1 mouse cellular context compared by ENCODE assay signal in the genomic region with DNA sequence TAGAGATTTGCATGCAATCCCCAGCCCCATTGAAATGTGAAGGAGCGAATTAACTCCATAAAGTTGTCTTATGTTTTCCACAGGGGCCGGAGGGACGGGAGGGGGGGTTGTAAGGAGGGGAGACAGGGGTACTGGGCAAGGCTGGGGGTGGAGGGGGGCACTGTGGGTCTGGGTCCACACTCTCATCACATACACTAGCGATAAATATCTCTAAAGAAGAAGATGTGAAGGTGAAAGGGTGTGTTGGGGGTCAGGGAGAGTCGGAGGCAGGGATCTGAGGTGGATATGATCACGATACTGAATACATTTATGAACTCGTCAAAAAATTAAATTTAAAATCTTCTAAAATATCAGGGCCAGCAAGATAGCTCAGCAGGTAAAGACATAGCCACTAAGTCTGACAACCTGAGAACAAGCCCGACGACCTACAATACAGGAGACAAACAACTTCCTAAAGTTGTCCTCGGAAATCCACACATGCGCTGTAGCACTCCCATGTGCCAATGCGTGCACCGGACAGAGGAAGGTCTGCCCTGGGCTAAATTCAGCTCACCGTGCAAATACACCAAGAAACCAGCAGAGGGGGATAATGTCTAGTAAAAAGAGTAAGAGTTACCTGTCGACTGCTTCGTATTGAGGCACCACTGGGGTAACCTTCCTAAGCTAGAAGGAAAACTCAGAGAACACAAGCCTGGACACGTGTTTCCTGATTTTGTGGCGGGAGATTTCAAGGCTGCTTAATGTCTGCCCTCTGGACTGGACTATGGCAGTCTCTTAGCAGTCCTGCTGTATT.
TF ChIP-seq lines count a peak whose summit lies in the region.

No protein-coding gene starts in this region.

TF ChIP-seq in CH12.LX, 34 proteins besides CTCF, POLR2A, EP300 and RAD21 (continued from another document):
- TF ChIP-seq ELF1 (IDR thresholded peaks at IDR 0.05; ENCODE audit: low read depth, low read length) (peak; percentile 71), ETS1 (conservative IDR thresholded peaks at IDR 0.05; ENCODE audit: low read depth, low read length) (0 out of 2 replicates have a peak, but pooled peaks have one; percentile 19), RCOR1 (conservative IDR thresholded peaks at IDR 0.05; ENCODE audit: low read depth, low read length) (no peak), JUN (IDR thresholded peaks at IDR 0.05; ENCODE audit: insufficient read depth, low read depth, low read length) (no peak), CHD1 (IDR thresholded peaks at IDR 0.05; ENCODE audit: low read depth, low read length) (0 out of 2 replicates have a peak, but pooled peaks have one; percentile 54), E2F4 (IDR thresholded peaks at IDR 0.05; ENCODE audit: insufficient replicate concordance, low read depth, low read length) (peak; percentile 86; the same call in 1 of the 2 replicates), GABPA (IDR thresholded peaks at IDR 0.05; ENCODE audit: insufficient replicate concordance, low read depth, low read length) (no peak), ZNF384 (IDR thresholded peaks at IDR 0.05; ENCODE audit: low read depth, low read length) (no peak; the same call in 1 of the 2 replicates), NRF1 (IDR thresholded peaks at IDR 0.05; ENCODE audit: low read depth, low read length) (peak; percentile 81), MAFK (IDR thresholded peaks at IDR 0.05; ENCODE audit: insufficient replicate concordance, low read length) (peak; percentile 56; the same call in 1 of the 2 replicates), SIN3A (IDR thresholded peaks at IDR 0.05; ENCODE audit: low read length) (peak; percentile 84), TCF12 (IDR thresholded peaks at IDR 0.05; ENCODE audit: low read depth, low read length) (peak; percentile 60; the same call in 1 of the 2 replicates), MEF2A (IDR thresholded peaks at IDR 0.05; ENCODE audit: borderline replicate concordance, low read depth, low read length) (peak; percentile 73; the same call in 1 of the 2 replicates), IRF4 (IDR thresholded peaks at IDR 0.05; ENCODE audit: low read depth, low read length) (peak; percentile 66), MAX (IDR thresholded peaks at IDR 0.05; ENCODE audit: low read length) (peak; percentile 95), USF1 (IDR thresholded peaks at IDR 0.05; ENCODE audit: low read depth, low read length) (peak; percentile 18; the same call in 1 of the 2 replicates), ZKSCAN1 (IDR thresholded peaks at IDR 0.05; ENCODE audit: borderline replicate concordance, low read depth, low read length) (no peak), BHLHE40 (IDR thresholded peaks at IDR 0.05; ENCODE audit: low read depth, low read length) (peak; percentile 75), PAX5 (IDR thresholded peaks at IDR 0.05; ENCODE audit: low read length) (no peak), SMC3 (IDR thresholded peaks at IDR 0.05; ENCODE audit: low read depth, low read length) (peak; percentile 98), MYC (IDR thresholded peaks at IDR 0.05; ENCODE audit: low read depth, low read length) (peak; percentile 95), KAT2A (IDR thresholded peaks at IDR 0.05; ENCODE audit: insufficient replicate concordance, low read length) (no peak), TBP (conservative IDR thresholded peaks at IDR 0.05; ENCODE audit: low read depth, low read length) (0 out of 2 replicates have a peak, but pooled peaks have one; percentile 50), UBTF (IDR thresholded peaks at IDR 0.05; ENCODE audit: low read depth, low read length) (no peak), ZC3H11A (IDR thresholded peaks at IDR 0.05; ENCODE audit: low read depth, low read length) (peak; percentile 97)
